Mouse (Mus musculus) ovary, adult 18-20 months (tissue): Measurements from ENCODE around the gene Ube2m.

Experiments
- DNase-seq: peaks from one replicate; pipeline ENCODE4 v3.0.0; 2022; ENCODE audit warnings: low spot score, mixed read lengths

Ube2m gene

DNA sequence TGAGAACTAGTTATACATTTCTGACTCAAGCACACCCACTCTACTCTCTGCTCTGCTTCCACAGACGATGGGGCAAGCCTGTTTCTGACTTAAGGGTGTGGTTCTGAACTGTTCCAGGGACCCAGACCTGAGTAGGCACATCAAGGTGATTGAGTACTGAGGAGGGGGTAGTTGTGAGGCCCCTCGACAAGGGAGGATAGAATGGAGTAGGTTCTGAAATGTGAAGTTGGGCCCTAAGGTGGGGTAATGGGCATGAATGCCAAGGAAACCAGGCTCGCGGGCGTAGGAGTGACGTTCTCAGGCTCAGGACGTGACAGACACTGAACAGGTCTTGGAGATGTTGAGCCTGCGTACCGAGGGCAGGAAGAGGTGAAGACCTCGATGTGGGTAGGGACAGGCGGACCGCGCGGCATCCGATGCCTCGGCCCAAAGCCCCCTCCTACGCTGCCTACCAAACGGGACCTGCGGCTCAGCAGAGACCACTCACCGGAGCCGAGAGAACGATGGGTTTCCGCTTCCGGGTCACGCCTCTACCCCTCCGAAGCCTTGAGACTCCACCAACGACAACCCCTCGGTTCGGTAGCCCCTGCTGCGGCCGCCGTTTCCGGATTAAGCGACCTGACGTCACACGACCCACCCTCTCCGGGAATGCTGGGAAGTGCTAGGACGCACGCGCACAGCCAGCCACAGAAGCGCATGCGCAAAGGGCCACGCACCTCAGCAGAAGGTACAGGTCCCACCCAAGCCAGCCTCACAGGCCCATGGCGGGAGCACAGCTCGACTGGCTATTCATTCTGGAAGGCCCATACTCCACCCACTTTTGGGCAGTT, 3.7 kb downstream of the Ube2m start, which contains the start of gene Chmp2a:
Gene Chmp2a, minus strand, starts transcription at position 660 of the 830 bp plus-strand sequence.
- DNase-seq = peak; percentile 95

GRCm38 (mm10) chr7:13033451-13034147, 4.5 kb downstream of the Ube2m start:
- no peak for DNase-seq

DNA sequence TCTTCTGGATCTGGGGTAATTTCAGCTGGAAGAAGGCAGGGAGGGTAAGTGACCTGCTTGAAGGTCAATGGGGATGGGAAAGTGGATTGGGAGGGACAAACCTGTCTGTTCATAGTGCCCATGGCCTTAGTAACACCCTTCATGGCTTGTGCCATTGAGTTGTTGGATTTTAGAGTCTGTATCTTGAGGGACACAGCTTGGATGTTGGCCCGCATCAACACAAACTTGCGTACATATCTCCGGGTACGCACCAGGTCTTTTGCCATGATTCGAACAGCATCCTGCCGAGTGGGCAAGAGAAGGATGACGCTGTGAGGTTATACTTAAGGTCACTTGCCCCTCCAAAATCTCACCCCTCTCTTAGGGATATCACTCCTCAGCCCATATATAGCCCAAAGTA, 5.5 kb downstream of the Ube2m start:
- no peak for DNase-seq

GRCm38 (mm10) chr7:13031983-13032382, 6.1 kb downstream of the Ube2m start:
- DNase-seq = no peak

- DNase-seq = no peak
Measured at GRCm38 (mm10) chr7:13031069-13031468, 7.0 kb downstream of the Ube2m start.

GRCm38 (mm10) chr7:13028986-13029385, 9.1 kb downstream of the Ube2m start:
- no peak for DNase-seq

- DNase-seq = no peak
Measured at GRCm38 (mm10) chr7:13025511-13026112, 12.5 kb downstream of the Ube2m start.

DNA sequence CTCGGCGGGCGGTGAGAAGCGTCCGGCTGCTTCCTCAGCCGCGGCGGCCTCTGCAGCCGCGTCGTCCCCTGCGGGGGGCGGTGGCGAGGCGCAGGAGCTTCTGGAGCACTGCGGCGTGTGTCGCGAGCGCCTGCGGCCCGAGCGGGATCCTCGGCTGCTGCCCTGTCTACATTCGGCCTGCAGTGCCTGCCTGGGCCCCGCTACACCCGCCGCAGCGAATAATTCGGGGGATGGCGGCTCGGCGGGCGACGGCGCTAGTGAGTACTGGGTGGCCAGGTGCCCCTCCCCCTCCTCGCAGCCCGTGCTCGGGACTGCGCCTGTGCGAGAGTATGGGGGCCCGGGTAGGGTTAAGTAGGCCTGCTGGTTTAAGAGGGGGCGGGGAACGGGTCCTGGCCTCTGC, 13.3 kb downstream of the Ube2m start:
- peak; percentile 58 for DNase-seq

DNA sequence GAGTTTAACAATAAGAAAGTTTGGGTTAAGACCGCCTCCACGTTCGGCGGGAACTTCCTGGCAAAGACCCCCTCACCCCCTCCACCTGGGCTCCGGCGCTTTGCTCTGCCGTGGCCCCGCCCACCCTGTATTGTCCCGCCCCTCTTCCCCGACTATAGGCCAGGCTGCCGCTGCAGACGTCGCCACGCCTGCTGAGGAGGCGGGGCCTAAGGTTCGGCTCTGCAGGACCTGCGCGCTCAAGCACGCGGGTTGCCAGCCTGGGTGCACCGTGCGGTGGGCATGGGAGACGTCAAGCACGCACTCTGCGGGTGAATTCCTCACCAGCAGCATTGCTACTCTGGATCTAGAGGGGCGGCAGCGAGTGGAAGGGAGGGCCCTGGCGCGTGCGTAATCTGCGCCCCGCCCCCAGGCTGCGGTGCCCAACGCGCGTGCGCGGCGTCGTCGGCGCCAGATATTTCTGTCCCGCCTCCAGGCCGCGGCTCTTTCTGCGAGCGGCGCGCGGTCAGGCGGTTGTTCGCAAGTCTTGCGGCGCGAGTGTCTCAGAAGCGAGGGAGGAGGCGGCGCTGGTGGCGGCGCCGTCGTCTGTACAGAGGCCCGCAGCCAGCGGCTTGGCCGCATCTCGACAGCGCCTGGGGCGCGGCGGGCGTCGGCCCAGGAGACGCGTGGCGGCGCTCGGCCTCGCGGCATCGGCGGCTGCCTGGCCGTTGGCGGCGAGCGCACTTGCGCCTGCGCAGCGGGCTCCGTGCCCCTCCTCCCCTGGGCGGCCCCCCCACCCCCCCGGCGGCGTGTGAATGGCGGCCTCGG, 13.9 kb downstream of the Ube2m start:
- peak; percentile 87 for DNase-seq

DNA sequence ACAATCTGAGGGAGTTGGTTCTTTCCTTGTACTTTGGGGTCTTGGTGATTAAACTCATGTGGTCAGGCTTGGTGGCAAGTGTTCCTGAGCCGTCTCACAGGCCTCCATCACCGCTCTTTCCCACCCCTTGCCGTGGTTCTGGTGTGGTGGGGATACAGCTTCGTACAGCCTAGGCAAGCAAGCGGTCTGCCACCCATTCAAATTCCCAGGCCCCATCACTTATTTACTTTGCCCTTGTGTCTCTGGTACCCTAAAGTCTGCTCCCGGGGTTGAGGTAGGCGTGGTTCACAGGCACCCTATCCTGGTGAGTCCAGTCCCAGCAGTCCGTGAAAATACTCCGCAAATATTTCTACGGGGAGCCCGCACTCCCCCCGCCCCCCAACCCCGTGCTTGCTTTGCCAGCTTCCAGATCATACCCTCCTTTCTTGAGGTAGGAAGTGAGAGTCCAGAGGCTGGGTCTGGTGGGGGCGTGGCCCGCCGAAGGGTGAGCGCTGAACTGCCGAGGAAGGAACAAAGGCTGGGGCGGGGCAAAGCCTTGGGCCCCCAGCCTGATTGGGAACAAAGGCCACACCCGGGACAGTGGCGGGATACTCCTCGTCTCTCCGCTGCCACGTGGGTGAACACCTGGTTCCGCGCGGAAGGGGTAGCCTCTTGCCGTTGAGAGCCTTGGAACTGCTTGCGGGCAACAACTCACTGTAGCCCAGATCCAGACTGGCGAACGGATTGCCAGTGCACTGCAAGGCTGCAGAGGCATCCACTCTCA, 15.1 kb downstream of the Ube2m start:
- peak; percentile 80 for DNase-seq

- no peak for DNase-seq
Measured at GRCm38 (mm10) chr7:13015217-13015616, 22.9 kb downstream of the Ube2m start.

- no peak for DNase-seq
Measured at GRCm38 (mm10) chr7:13014275-13014839, 23.7 kb downstream of the Ube2m start.

GRCm38 (mm10) chr7:13013671-13014070, 24.4 kb downstream of the Ube2m start:
- DNase-seq = no peak

DNA sequence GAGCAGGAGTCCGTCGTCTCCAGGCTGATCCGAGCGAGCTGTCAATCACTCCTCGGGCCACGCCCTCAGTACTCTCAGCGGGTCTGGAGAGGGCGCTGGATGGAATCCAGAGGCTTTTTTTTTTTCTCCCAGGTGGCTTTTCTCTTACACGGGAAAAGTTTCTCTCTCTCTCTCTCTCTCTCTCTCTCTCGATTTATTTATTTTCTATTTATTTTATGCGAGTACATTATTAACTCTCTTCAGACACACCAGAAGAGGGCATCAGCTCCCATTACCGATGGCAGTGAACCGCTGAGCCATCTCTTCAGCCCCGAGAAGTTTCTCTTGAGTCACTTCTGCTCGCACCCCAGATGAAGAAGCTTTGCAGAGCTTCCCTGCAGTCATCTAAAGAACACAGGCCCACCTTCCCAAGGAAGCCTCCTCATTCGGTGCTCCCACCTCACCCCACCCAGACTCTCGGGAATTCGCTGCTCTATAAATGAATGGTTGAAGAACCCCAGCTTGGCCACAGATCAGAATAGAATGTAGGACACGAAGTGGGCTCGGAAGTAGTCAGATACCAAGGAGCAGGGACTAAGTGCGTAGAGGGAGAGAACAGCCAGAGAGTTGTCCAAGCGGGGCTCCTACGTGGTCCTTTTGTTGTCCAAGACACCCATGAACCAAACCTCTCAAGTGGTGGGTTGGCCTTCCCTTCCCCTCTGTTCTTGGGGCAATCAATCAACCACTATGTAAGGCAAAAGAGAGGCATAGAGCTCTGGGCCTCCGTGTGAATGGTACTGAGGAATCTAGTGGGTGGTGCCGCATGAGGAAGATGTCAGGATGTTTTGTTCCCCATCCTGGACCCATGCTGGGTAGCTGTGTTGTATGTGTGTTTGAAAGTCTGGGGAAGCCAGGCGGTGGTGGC, 27.8 kb downstream of the Ube2m start, which contains the start of gene Zbtb45:
Gene Zbtb45, minus strand, starts transcription at position 30 of the 904 bp plus-strand sequence.
- DNase-seq = no peak

GRCm38 (mm10) chr7:13009143-13010004, 28.7 kb downstream of the Ube2m start:
- DNase-seq = peak; percentile 89

- no peak for DNase-seq
Measured at GRCm38 (mm10) chr7:13007341-13008092, 30.6 kb downstream of the Ube2m start.

DNA sequence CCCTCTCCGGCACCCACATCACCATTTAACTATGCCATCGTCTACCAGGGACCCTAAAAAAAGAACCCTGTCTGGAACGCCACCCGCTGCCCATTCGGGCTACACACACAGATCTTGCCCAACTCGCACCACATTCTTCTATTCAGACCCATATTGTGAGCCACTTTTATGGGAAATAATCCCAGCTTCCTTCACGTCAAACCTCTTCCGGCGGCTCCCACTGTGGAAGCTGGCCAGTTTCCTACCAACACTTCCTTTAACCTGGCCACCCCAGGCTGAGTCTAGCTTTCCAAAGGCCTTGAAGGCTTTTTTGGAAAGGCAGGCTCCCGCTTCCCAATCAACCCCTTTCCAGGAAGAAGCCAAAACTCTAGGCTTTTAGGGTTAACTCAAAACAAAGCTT, 31.5 kb downstream of the Ube2m start:
- DNase-seq = no peak

GRCm38 (mm10) chr7:13006011-13006410, 32.1 kb downstream of the Ube2m start:
- no peak for DNase-seq
